7 mouse cellular contexts compared by ENCODE assay signal in genomic region chr4:29301348-29301747, GRCm38 (mm10).
DNase-seq lines count a peak whose midpoint lies in the region.

No protein-coding gene starts in this region.

- peak; percentile 51 for DNase-seq in kidney, postnatal 10 days
- no peak for DNase-seq in kidney, adult 18-20 months
- peak; percentile 9 for DNase-seq in urinary bladder, postnatal 25 days (ENCODE audit: low spot score)
- no peak for DNase-seq in urinary bladder, postnatal 10 days (ENCODE audit: low spot score)
- DNase-seq in embryo, embryonic 10.5 days (ENCODE audit: low spot score): peak; percentile 34
- DNase-seq in frontal cortex, postnatal 10 days (ENCODE audit: low spot score in 2 of 2): no peak
- DNase-seq in spleen, adult 12 weeks (ENCODE audit: low spot score): no peak

Comparison
In these comparisons a context has a peak if more than half of its experiments do, and no peak if none do; other contexts are left out.
1. DNase-seq: peak in kidney, postnatal 10 days (single experiment), urinary bladder, postnatal 25 days (single experiment) and embryo, embryonic 10.5 days (single experiment); none in kidney, adult 18-20 months (single experiment), urinary bladder, postnatal 10 days (single experiment), frontal cortex, postnatal 10 days (0 of 2) and spleen, adult 12 weeks (single experiment).